Mouse (Mus musculus) ovary, postnatal 36 days (tissue): ENCODE data around the gene Sod2.
A peak's percentile ranks its signal among the peaks of the same experiment; 100 is the strongest.
"Not testable (repeated sequence)": the region's sequence is repeated elsewhere in the genome, so short reads cannot be mapped to it uniquely, and the experiment has no call there.

Experiments used
- DNase-seq: peaks from one replicate; pipeline ENCODE4 v3.0.0; 2022; ENCODE audit warnings: low spot score, mixed read lengths

Gene Sod2

GRCm38 (mm10) chr17:13009887-13010286, 3.2 kb downstream of the Sod2 start:
- DNase-seq: no peak

- no peak for DNase-seq
Measured at GRCm38 (mm10) chr17:13013316-13013715, 6.7 kb downstream of the Sod2 start.

- DNase-seq: not testable (repeated sequence)
Measured at GRCm38 (mm10) chr17:13036627-13037192, 30.1 kb downstream of the Sod2 start.

GRCm38 (mm10) chr17:13043846-13044673, 37.4 kb downstream of the Sod2 start:
- peak; percentile 11 for DNase-seq

- DNase-seq: not testable (repeated sequence)
Measured at GRCm38 (mm10) chr17:13052124-13052813, 45.6 kb downstream of the Sod2 start, which contains the start of gene Gpr31b. TSS of gene Gpr31b (minus strand) at chr17:13052296.

GRCm38 (mm10) chr17:13060804-13061203, 54.2 kb downstream of the Sod2 start, which contains the start of gene Tcp10b:
TSS of gene Tcp10b (plus strand) at chr17:13061104.
- not testable (repeated sequence) for DNase-seq

GRCm38 (mm10) chr17:13062882-13063281, 56.2 kb downstream of the Sod2 start:
- DNase-seq: not testable (repeated sequence)

- not testable (repeated sequence) for DNase-seq
Measured at GRCm38 (mm10) chr17:13067864-13068385, 61.3 kb downstream of the Sod2 start.

- DNase-seq: not testable (repeated sequence)
Measured at GRCm38 (mm10) chr17:13069227-13069626, 62.6 kb downstream of the Sod2 start.
